Mouse (Mus musculus) E14TG2a.4 (cell line): ENCODE results near the gene Elavl3.

Experiments used
- CTCF ChIP-seq: conservative IDR thresholded peaks from 2 replicates; pipeline ENCODE4 v1.5.1; 2014; ENCODE audit warnings: low read length
- NANOG ChIP-seq: IDR thresholded peaks from 2 replicates; pipeline ENCODE4 v1.6.1; 2014; ENCODE audit warnings: borderline replicate concordance, low read length, mixed read lengths
- POU5F1 ChIP-seq: IDR thresholded peaks from 2 replicates; pipeline ENCODE4 v1.6.1; 2014; ENCODE audit warnings: low read length, borderline replicate concordance

DNA sequence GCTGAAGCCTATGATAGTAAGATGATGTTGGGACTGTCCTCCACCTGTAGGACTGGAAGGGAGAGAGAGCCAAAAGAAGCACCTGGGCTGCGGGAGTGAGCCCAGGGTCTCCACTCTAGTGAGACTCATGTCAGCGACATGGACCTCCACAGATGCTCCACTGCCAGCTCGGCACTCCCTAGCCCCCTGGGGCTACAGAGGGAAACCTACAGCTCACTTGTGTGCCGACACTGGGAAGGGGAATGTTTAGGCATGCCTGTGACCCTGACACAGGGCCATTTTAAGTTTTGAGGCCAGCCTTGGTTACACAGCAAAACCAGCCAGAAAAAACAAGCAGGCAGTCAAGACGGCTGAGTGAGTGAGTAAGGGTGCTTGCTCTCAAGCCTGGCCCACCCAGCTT, 15.4 kb upstream of the Elavl3 start:
- TF ChIP-seq CTCF = no peak
- TF ChIP-seq POU5F1 = no peak
- no peak for TF ChIP-seq NANOG
